Mouse (Mus musculus): ENCODE data around the gene Slbp. TPM values are rescaled to one million over a fixed set of nuclear protein-coding genes. Genes with fewer than 3 reads are reported as not detected.

The Slbp gene
- 24.1 and 28.1 TPM in 2 replicates for polyA plus RNA-seq (2012; rRNA removed)

- DNase-seq (ENCODE audit: low spot score), result peak; percentile 97
Measured at GRCm38 (mm10) chr5:33651921-33652782, at the start of gene Slbp. Gene Slbp (minus strand): TSS chr5:33652574.

DNA sequence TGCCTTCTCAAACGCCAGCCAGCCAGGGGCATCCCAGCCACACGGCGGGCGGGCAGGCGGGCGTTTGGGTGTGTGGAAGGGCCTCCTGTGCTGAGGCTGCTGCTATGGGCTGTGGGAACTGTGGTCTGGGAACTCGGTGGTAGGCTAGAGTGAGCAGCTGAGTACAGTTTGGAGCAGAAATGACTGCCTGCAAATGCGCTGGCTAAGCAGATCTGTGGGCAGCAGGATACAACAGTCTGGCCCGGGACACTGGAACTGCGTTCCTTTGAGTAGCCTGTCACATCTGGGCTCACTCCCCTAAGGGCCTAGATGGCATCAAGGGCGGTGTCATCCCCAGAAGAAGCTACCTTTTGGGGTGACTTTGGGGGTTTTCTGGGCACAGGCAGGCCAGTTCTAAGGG is 49.5 kb upstream of the Slbp start:
- DNase-seq (ENCODE audit: low spot score), result no peak

GRCm38 (mm10) chr5:33700010-33700409 is 47.6 kb upstream of the Slbp start:
- no peak for DNase-seq (ENCODE audit: low spot score)

DNA sequence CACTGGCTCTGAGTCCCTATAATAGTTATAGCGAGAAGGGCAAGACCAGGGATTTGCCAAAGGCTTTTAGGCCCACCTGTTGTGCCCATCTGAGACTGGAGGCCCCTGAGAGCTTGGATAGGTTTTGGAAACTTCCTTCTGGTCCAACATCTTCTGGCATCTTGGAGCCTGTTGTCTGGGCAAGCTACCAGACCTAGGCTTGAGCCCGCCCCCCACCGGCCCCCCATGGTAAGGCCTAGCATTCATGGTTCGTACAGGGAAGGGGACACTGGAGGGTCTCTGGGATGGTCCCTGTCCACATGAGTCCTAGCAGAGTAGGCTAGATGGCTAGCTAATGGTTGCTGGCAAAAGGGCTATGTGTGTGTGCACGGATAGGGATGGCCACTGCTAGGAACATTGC is 46.3 kb upstream of the Slbp start:
- no peak for DNase-seq (ENCODE audit: low spot score)

DNA sequence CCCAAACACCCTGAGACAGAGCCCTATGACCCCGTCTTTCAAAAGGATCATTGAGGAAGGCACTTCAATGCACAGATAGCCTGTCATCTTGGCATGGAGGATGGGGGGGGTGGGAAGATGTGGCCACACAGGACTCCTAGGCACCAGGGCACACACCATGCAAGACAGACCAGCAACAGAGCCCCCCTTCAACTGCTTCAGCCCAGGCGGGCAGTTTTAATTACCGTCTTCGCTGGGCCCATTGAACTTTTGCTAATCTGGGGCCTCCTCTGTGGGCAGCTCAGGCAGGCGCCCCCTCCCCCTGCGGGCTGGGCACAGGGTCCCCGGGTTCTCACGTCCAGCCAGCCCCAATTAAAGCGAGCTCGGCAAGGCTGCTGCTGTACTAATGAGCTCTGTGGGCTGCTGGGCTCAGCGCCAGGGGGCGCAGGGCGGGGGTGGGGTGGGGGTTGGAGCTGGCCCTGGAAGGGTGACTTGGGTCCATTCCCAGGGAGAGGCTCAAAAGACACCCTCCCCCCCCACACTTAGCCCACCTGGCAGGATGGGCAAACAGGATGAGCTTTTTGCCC is 45.7 kb upstream of the Slbp start:
- DNase-seq (ENCODE audit: low spot score), result no peak

GRCm38 (mm10) chr5:33697534-33697933 is 45.2 kb upstream of the Slbp start:
- no peak for DNase-seq (ENCODE audit: low spot score)

GRCm38 (mm10) chr5:33696430-33696829 is 44.1 kb upstream of the Slbp start:
- peak; percentile 52 for DNase-seq (ENCODE audit: low spot score)

- DNase-seq (ENCODE audit: low spot score), result no peak
Measured at GRCm38 (mm10) chr5:33695718-33696121, 43.3 kb upstream of the Slbp start.

GRCm38 (mm10) chr5:33694848-33695717 is 42.7 kb upstream of the Slbp start:
- DNase-seq (ENCODE audit: low spot score), result peak; percentile 52

- DNase-seq (ENCODE audit: low spot score), result peak; percentile 32
Measured at GRCm38 (mm10) chr5:33694461-33694847, 42.1 kb upstream of the Slbp start.

GRCm38 (mm10) chr5:33692393-33692792 is 40.0 kb upstream of the Slbp start:
- peak; percentile 54 for DNase-seq (ENCODE audit: low spot score)

- DNase-seq (ENCODE audit: low spot score), result no peak
Measured at GRCm38 (mm10) chr5:33689852-33690645, 37.7 kb upstream of the Slbp start.

DNA sequence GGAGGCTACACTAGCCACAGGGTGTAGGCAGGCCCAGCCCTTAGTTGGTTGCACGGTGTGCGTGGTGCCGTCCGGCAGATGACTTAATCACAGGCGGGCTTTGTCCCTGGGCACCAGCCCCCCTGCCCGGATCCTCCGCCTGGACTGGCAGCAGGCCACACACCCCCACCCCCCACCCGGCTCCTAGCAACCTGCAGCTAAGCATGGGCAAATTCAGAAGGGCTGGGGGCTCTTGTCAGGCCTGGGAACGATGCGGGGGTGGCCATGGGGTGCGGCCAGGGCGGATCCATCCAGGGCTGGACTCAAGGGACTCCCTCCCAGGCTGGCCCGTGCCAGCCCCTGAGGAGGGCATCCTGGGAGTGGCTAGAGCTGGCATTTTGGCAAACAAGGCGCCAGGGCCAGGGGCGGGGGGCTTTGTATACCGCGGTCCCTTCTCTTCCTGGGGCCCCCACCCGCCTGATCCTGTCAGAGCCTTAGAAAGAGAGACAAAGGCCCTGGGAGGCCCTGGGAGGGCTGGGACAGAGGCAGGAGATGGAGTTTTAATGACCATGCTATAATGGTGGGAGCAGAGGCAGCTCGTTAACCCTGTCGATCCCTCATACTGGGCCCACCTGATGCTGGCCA is 37.0 kb upstream of the Slbp start:
- DNase-seq (ENCODE audit: low spot score), result no peak

DNA sequence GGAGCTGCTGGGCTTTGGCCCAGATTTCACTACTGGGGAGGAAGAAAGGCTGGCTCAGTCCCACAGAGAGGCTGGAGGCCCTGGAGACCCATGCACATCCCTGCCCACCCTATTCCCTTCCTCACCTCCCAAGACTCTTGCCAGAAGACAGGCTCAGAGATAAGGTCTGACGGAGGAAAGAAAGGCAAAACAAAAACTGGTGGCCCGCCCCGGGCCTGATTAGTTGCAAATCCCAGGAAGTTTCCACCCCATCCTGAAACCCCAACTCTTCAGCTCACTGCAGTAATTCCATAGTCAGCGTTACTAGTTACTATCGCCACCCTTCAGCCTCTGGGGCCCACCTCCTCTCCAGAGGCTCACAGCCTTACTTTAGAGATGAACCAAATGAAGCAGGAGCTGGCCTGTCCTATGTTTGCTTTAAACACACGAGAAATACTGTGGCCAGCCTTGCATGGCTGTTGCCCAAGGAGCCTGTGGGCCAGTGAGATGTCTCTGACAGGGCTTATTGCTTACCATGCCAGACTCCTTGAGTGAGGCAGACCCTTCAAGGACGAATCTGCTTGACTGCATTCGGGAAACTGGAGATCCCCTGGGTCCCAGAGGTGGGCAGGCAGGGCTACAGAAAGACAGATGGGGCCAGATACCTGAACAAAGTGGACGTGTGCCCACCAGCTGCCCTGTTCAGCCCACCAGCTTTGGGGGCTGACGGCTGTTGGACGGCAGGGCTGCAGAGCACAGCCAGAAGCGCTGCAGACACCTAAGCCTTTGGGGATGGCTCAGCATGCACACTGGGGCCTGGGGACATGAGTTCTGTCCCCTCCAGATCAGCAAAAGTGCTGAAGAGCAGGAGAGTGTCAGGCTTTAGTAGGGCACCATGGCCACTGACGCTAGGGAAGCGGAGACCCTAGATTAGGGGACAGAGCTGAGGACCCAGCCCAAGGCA is 36.2 kb upstream of the Slbp start:
- DNase-seq (ENCODE audit: low spot score), result no peak

GRCm38 (mm10) chr5:33687142-33687541 is 34.8 kb upstream of the Slbp start:
- no peak for DNase-seq (ENCODE audit: low spot score)

DNA sequence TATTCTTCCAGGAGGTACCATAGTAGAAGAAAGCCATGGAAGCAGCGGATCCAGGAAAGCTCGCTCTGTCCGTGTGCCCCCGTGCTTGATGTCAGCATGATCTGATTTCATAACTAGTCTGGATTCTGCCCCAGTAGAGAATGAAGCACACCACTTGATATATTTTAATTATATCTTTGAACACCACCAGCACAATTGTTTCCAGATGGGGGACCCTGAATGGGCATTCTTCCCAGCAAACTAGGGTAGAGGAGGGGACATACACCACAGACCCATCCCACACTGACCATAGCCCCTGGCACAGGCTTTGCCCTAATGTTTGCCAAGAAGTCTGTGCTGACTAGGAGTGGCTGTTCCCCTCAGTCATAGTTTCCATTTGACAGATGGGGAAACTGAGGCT is 32.6 kb upstream of the Slbp start:
- DNase-seq (ENCODE audit: low spot score), result no peak

- DNase-seq (ENCODE audit: low spot score), result no peak
Measured at GRCm38 (mm10) chr5:33683897-33684652, 31.7 kb upstream of the Slbp start.

DNA sequence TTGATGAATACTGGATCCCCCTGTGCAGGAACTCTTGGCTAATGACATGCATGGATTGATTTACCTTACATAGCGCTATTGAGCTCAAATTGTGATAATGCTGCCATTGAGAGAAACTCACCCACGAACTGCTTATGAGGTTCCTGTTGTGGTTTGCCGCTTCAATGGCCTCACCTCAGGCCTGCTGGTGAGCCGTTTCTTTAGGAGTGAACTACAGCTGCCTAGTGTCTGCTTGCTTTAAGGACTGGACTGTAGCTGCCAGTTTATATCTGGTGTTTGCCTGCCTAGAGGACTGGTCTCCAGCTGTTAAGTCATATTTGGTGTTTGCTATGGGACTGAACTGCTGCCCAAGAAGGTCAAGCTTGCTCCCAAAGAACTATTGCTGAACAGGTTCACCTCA is 30.6 kb upstream of the Slbp start:
- DNase-seq (ENCODE audit: low spot score), result no peak

Data from urinary bladder, adult 2 months (tissue).